12 mouse cellular contexts compared by ENCODE assay signal in genomic region chr7:118981831-118982230, GRCm38 (mm10).
"Had no signal": no experiment of that assay in that cellular context is flagged by ENCODE, and none has a peak within 500 bp of the region (broad histone marks: within the 10 kb centered on the region; RNA-seq: fewer than 3 reads in every experiment).

No protein-coding gene starts in this region.

- H3K27me3 ChIP-seq: kidney, embryonic 15.5 days; limb, embryonic 13.5 days; lung, embryonic 15.5 days; midbrain, embryonic 12.5 days had no signal

- ATAC-seq: intestine, embryonic 16.5 days had no signal

- H3K4me3 ChIP-seq: kidney, embryonic 15.5 days; limb, embryonic 13.5 days; lung, embryonic 15.5 days; midbrain, embryonic 12.5 days had no signal

- H3K27ac ChIP-seq: kidney, embryonic 15.5 days; limb, embryonic 13.5 days; liver, embryonic 14.5 days; lung, embryonic 15.5 days; midbrain, embryonic 12.5 days had no signal

- DNase-seq: layer of hippocampus, adult 9-11 months; layer of hippocampus, postnatal 36 days; retina, postnatal 1 day; right cerebral cortex, postnatal 4 days; spleen, adult 18-20 months; thymus, postnatal 4 days had no signal

- H3K9me3 ChIP-seq: kidney, embryonic 15.5 days; limb, embryonic 13.5 days; lung, embryonic 15.5 days; midbrain, embryonic 12.5 days had no signal

- H3K9ac ChIP-seq: kidney, embryonic 15.5 days; limb, embryonic 13.5 days; liver, embryonic 14.5 days; lung, embryonic 15.5 days; midbrain, embryonic 12.5 days had no signal

- H3K4me2 ChIP-seq: kidney, embryonic 15.5 days; limb, embryonic 13.5 days; lung, embryonic 15.5 days; midbrain, embryonic 12.5 days had no signal
